Mouse (Mus musculus) lung, adult 2 months (tissue): ENCODE data around the gene Ugt1a9.

Source experiments
- CTCF ChIP-seq: fragments of 200-500 bp; IDR thresholded peaks from 2 replicates; pipeline ENCODE4 v1.5.1; 2011; ENCODE audit warnings: mild to moderate bottlenecking, low read length, control low read depth; ENCODE audit not compliant: insufficient read depth
- POLR2A ChIP-seq: fragments of 200-500 bp; IDR thresholded peaks from 2 replicates; pipeline ENCODE4 v1.6.1; 2011; ENCODE audit warnings: low read depth, mild to moderate bottlenecking, control low read depth, low read length, borderline replicate concordance; ENCODE audit errors: extremely low read depth

GRCm38 (mm10) chr1:88218591-88218990 lies 148.0 kb downstream of the Ugt1a9 start:
- TF ChIP-seq CTCF: no peak
- TF ChIP-seq POLR2A: no peak
